Mouse (Mus musculus) spleen, adult 2 months (tissue): Measurements from ENCODE around the gene Cacna1e. TPM values are rescaled to one million over a fixed set of nuclear protein-coding genes. Genes with fewer than 3 reads are reported as not detected.

Source experiments
- DNase-seq, 2 experiments: peaks; one replicate each; pipeline versions ENCODE4 v3.0.0 to v3.0.0-alpha.2; 2012 to 2021; ENCODE audit warnings: low spot score in 2 of 2, low read depth in 1 of 2
- H3K27ac ChIP-seq: fragments of 200-500 bp; 2 replicates; pipeline ENCODE4 v1.5.1; 2012; ENCODE audit warnings: low read length, inconsistent platforms; ENCODE audit not compliant: insufficient read depth
- H3K27me3 ChIP-seq: fragments of 200-500 bp; 2 replicates; pipeline ENCODE4 v1.6.1; 2012; ENCODE audit warnings: mild to moderate bottlenecking, moderate library complexity, low read length, inconsistent platforms; ENCODE audit not compliant: control insufficient read depth, insufficient read depth
- H3K36me3 ChIP-seq: fragments of 200-500 bp; 2 replicates; pipeline ENCODE4 v1.6.1; 2012; ENCODE audit warnings: mild to moderate bottlenecking, low read length, inconsistent platforms; ENCODE audit not compliant: control insufficient read depth, insufficient read depth
- H3K4me1 ChIP-seq: fragments of 200-500 bp; 2 replicates; pipeline ENCODE4 v1.6.1; 2011; ENCODE audit warnings: inconsistent platforms; ENCODE audit not compliant: control insufficient read depth, insufficient read depth, insufficient read length
- H3K4me3 ChIP-seq: fragments of 200-500 bp; 2 replicates; pipeline ENCODE4 v1.5.1; 2011; ENCODE audit warnings: mild to moderate bottlenecking, inconsistent platforms; ENCODE audit not compliant: insufficient read depth, insufficient read length; ENCODE audit errors: extremely low read depth
- CTCF ChIP-seq: fragments of 200-500 bp; IDR thresholded peaks from 2 replicates; pipeline ENCODE4 v1.5.1; 2011; ENCODE audit warnings: mild to moderate bottlenecking, inconsistent platforms; ENCODE audit not compliant: insufficient read depth, insufficient read length, insufficient replicate concordance; ENCODE audit errors: extremely low read depth
- POLR2A ChIP-seq: fragments of 200-500 bp; IDR thresholded peaks from 2 replicates; pipeline ENCODE4 v1.6.1; 2011; ENCODE audit warnings: low read depth, low read length, inconsistent platforms
- WGBS: fragments of 180-500 bp; shearing (Covaris S2); methylation state at CpG from one replicate; pipeline ENCODE4 v1.1.7; 2018; 5-methylcytosine and 5-hydroxymethylcytosine counted together
- polyA plus RNA-seq: library from polyadenylated mRNA; depleted of rRNA; stranded (reverse); fragments of >200 nt; gene quantifications from 2 replicates; pipeline ENCODE4 v1.2.3, GENCODE M21; 2012; rRNA removed

Cacna1e gene
- polyA plus RNA-seq, 1 experiment = 7.0 TPM

- Histone ChIP-seq H3K27me3 (no peaks in the 10 kb centered on the region), H3K4me3 (no peak overlapping the region), H3K27ac (no peak overlapping the region), H3K36me3 (no peaks in the 10 kb centered on the region; the same call in 1 of the 2 replicates), H3K4me1 (no peaks in the 10 kb centered on the region)
- no peak for DNase-seq
- TF ChIP-seq POLR2A (no peak), CTCF (no peak)
- WGBS = 80% methylated on average over 7 of the region's 7 CpGs
Measured at GRCm38 (mm10) chr1:154428276-154428675, 456.0 kb downstream of the Cacna1e start.

- WGBS = 75% methylated on average over 5 of the region's 5 CpGs
- Histone ChIP-seq H3K4me1 (no peaks in the 10 kb centered on the region), H3K4me3 (no peak overlapping the region), H3K27ac (no peak overlapping the region), H3K36me3 (no peaks in the 10 kb centered on the region), H3K27me3 (no peaks in the 10 kb centered on the region)
- TF ChIP-seq POLR2A (no peak), CTCF (no peak)
- DNase-seq = no peak
Measured at GRCm38 (mm10) chr1:154418278-154418677, 466.0 kb downstream of the Cacna1e start.

GRCm38 (mm10) chr1:154416384-154417155 lies 467.7 kb downstream of the Cacna1e start:
- no peak for DNase-seq
- Histone ChIP-seq H3K4me3 (no peak overlapping the region), H3K27me3 (no peaks in the 10 kb centered on the region), H3K4me1 (no peaks in the 10 kb centered on the region), H3K27ac (no peak overlapping the region), H3K36me3 (no peaks in the 10 kb centered on the region)
- TF ChIP-seq CTCF (no peak), POLR2A (no peak)
- 73% methylated on average over 20 of the region's 20 CpGs for WGBS

- Histone ChIP-seq H3K4me3 (no peak overlapping the region), H3K27me3 (no peaks in the 10 kb centered on the region), H3K27ac (no peak overlapping the region), H3K4me1 (no peaks in the 10 kb centered on the region), H3K36me3 (no peaks in the 10 kb centered on the region)
- DNase-seq = no peak
- TF ChIP-seq POLR2A = no peak
- TF ChIP-seq CTCF = no peak
- WGBS = 79% methylated on average over 10 of the region's 10 CpGs
Measured at GRCm38 (mm10) chr1:154415826-154416225, 468.5 kb downstream of the Cacna1e start.

GRCm38 (mm10) chr1:154413138-154413537 lies 471.2 kb downstream of the Cacna1e start:
- Histone ChIP-seq H3K4me1 (no peaks in the 10 kb centered on the region), H3K27ac (no peak overlapping the region), H3K36me3 (no peaks in the 10 kb centered on the region), H3K27me3 (no peaks in the 10 kb centered on the region), H3K4me3 (no peak overlapping the region)
- DNase-seq = no peak
- TF ChIP-seq POLR2A (no peak), CTCF (no peak)
- WGBS = 63% methylated on average over 3 of the region's 3 CpGs

- DNase-seq = no peak
- Histone ChIP-seq H3K4me1 (no peaks in the 10 kb centered on the region), H3K36me3 (no peaks in the 10 kb centered on the region), H3K4me3 (no peak overlapping the region), H3K27me3 (no peaks in the 10 kb centered on the region), H3K27ac (no peak overlapping the region)
- WGBS = 80% methylated on average over 2 of the region's 2 CpGs
- TF ChIP-seq POLR2A (no peak), CTCF (no peak)
Measured at GRCm38 (mm10) chr1:154409051-154409450, 475.2 kb downstream of the Cacna1e start.

GRCm38 (mm10) chr1:154391979-154392378 lies 492.3 kb downstream of the Cacna1e start:
- TF ChIP-seq POLR2A (no peak), CTCF (no peak)
- no peaks in the 10 kb centered on the region for H3K4me1 ChIP-seq
- H3K4me3 ChIP-seq = no peak overlapping the region
- DNase-seq = no peak
- no peaks in the 10 kb centered on the region for H3K36me3 ChIP-seq
- H3K27me3 ChIP-seq = no peaks in the 10 kb centered on the region; the same call in 1 of the 2 replicates
- H3K27ac ChIP-seq = no peak overlapping the region
- WGBS = 64% methylated on average over 6 of the region's 6 CpGs

Other genes starting within 250 kb of the Cacna1e start
- 47.7 and 82.0 TPM in 2 replicates for gene Ier5, start 215.1 kb upstream of the Cacna1e start, polyA plus RNA-seq